Mouse (Mus musculus): Measurements from ENCODE around the gene Fermt3. TPM values are rescaled to one million over a fixed set of nuclear protein-coding genes. Genes with fewer than 3 reads are reported as not detected.

Fermt3 gene
- polyA plus RNA-seq, 1 experiment from 2014 or later, result 1.9 TPM

DNA sequence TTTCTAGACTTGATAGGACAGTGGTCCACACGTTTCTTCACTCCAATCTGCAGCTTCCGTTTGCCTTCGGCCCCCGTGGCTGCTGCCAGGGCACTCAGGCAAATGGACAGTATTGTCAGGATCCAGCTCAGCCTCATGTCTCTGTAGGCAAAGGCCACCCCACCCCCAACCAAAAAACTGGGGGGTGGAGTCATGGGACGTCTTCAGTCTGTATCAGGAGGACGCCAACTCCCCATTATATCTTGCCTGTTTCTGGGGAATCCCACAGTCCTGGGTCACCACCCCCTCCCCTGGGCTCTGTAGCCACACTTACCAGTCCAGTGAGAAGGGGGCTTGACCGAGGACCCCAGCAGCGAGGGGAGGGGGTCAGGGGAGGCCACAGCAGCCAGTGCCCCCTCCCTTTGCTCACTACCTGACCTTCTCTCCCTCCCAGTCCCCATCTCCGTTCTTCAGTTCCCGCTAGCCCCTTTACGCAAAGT lies 40.2 kb downstream of the Fermt3 start:
- 12% methylated on average over 11 of the region's 11 CpGs for WGBS
- Histone ChIP-seq H3K36me3 (ENCODE audit: control insufficient read depth, insufficient read depth, low read length) (peaks cover 21% of the 10 kb centered on the region), H3K4me1 (ENCODE audit: control insufficient read depth, insufficient read depth, low read length) (peaks cover 31% of the 10 kb centered on the region), H3K27me3 (ENCODE audit: control insufficient read depth, insufficient read depth, low read length) (no peaks in the 10 kb centered on the region), H3K4me3 (ENCODE audit: low read depth, low read length) (peak overlapping the region; percentile 47), H3K4me2 (ENCODE audit: low read depth, low read length) (peak overlapping the region; percentile 73), H3K27ac (ENCODE audit: low read depth, low read length) (peak overlapping the region; percentile 89), H3K9ac (replicated peaks; ENCODE audit: low read depth, low read length) (peak overlapping the region; percentile 64), H3K9me3 (ENCODE audit: control insufficient read depth, low read length) (no peaks in the 10 kb centered on the region)
- ATAC-seq (ENCODE audit: low read depth), result no peak

DNA sequence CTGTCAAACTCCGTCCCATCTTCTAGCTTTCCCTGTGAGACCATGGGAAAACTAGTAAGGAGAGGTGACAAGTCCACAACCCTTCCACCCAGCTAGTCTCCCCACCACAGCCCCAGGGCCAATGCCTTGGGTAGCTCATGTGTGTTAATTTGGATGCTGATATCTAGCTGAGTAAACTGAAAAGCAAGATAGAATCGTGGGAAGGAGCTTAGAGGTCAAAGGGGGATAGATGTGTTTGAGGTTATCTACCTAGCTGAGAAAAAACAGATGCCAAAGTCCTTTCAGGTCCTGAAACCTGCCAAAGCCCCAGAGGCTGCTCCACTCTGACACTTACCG lies 40.7 kb downstream of the Fermt3 start:
- no peak overlapping the region for H3K27ac ChIP-seq (ENCODE audit: low read depth, low read length)
- peak overlapping the region; percentile 47 for H3K4me3 ChIP-seq (ENCODE audit: low read depth, low read length)
- 52% methylated on average over 3 of the region's 3 CpGs for WGBS
- ATAC-seq (ENCODE audit: low read depth), result no peak
- peaks cover 33% of the 10 kb centered on the region for H3K4me1 ChIP-seq (ENCODE audit: control insufficient read depth, insufficient read depth, low read length)
- no peaks in the 10 kb centered on the region for H3K27me3 ChIP-seq (ENCODE audit: control insufficient read depth, insufficient read depth, low read length)
- H3K4me2 ChIP-seq (ENCODE audit: low read depth, low read length), result peak overlapping the region; percentile 73
- H3K9ac ChIP-seq (replicated peaks; ENCODE audit: low read depth, low read length), result peak overlapping the region; percentile 64; the same call in 1 of the 2 replicates
- H3K36me3 ChIP-seq (ENCODE audit: control insufficient read depth, insufficient read depth, low read length), result peaks cover 21% of the 10 kb centered on the region
- no peaks in the 10 kb centered on the region for H3K9me3 ChIP-seq (ENCODE audit: control insufficient read depth, low read length)

DNA sequence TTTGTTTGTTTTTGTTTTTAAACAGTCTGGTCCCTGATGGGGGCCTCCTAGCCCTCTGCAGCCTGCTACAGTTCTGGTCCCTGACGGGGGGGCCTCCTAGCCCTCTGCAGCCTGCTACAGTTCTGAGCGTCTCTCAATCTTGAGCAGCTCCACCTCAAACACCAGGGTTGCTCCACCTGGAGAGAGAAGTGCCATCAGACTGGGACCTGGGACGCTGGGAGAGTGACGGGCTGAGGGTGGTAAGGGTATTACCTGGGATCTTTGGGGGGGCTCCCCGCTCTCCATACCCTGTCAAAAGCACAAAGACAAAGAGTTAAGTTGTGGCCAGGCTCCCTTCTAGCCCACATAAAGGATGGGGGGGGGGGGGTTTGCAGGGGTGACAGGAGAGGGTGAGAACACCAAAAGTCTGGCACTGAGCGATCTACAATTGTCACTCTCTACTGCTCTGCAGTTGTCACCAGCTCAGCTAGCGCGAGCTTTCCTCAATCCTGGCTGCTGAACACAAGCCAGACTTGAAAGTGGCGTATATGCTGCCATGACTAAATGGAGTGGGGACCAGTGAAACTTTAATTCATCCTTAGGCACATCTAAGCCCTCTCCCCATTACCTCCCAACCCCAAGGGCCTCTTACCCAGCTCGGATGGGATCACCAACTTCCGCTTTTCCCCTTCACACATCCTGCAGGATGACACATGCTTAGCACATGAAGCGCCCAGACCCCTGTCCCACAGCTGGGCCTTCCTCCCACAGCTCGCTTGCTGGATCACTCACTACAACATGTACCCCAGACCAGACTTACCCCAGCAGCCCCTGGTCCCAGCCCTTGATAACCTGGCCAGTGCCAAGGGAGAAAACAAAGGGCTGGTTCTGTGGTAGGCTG lies 41.3 kb downstream of the Fermt3 start:
- 89% methylated on average over 13 of the region's 13 CpGs for WGBS
- Histone ChIP-seq H3K27ac (ENCODE audit: low read depth, low read length) (no peak overlapping the region), H3K4me1 (ENCODE audit: control insufficient read depth, insufficient read depth, low read length) (peaks cover 33% of the 10 kb centered on the region), H3K36me3 (ENCODE audit: control insufficient read depth, insufficient read depth, low read length) (peaks cover 21% of the 10 kb centered on the region), H3K27me3 (ENCODE audit: control insufficient read depth, insufficient read depth, low read length) (no peaks in the 10 kb centered on the region), H3K9me3 (ENCODE audit: control insufficient read depth, low read length) (no peaks in the 10 kb centered on the region), H3K9ac (replicated peaks; ENCODE audit: low read depth, low read length) (peak overlapping the region; percentile 64; the same call in 1 of the 2 replicates), H3K4me2 (ENCODE audit: low read depth, low read length) (peak overlapping the region; percentile 73), H3K4me3 (ENCODE audit: low read depth, low read length) (peak overlapping the region; percentile 47; the same call in 1 of the 2 replicates)
- ATAC-seq (ENCODE audit: low read depth), result no peak

DNA sequence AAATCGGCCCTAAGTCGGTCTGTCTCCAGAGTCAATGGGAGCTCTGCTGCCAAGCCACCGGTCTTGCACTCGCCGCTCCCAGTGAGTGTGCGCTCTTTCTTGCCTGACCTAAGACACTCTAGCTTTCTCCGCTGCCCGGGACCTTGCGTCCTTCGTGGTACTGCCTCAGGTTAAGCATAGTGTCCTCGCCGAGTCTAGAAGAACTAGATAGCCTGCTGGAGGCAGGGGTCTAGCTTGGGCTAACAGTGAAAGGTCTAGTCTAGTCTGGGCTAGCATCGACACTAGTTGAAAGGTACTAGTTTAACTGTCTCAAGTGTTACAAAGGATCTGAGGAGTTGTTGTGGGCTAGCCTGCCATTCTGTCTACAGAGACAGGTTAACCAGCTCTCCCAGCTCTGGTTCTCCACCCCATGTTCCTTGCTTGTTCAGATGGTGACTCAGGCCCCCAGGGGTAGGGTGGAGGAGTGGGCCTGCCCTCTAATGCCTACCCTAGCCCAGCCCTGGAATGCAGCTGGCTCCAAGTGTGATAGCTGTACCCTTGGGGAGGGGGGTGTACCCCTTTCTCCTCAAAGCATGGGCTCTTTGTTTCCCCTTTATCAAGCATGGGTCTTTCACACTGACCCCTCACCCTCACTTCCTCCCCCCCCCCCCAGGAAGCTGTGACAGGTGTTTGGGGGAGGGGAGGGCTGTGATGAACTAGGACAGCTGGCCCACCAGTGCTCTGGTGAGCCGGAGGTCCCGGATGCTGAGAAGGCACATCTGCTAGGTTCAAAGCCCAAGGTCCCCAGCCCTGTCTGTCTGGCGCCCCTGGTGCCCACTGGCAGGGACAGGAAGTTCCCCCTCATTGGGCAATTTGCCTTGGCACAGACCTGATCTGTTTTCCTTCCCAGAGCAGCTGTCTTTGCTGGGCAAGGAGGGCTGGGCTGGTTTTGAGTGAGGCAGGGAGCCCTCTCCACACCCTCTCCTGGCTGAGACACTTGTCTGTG lies 43.4 kb downstream of the Fermt3 start, which contains the start of gene Plcb3:
Gene Plcb3, minus strand, starts transcription at position 934 of the 985 bp plus-strand sequence.
- H3K36me3 ChIP-seq (ENCODE audit: control insufficient read depth, insufficient read depth, low read length), result peaks cover 14% of the 10 kb centered on the region
- peak within 1 kb of the TSS; percentile 90 for H3K4me2 ChIP-seq (ENCODE audit: low read depth, low read length)
- peaks cover 30% of the 10 kb centered on the region for H3K4me1 ChIP-seq (ENCODE audit: control insufficient read depth, insufficient read depth, low read length)
- no peaks in the 10 kb centered on the region for H3K27me3 ChIP-seq (ENCODE audit: control insufficient read depth, insufficient read depth, low read length)
- peak within 1 kb of the TSS; percentile 81 for H3K9ac ChIP-seq (replicated peaks; ENCODE audit: low read depth, low read length)
- peak within 1 kb of the TSS; percentile 78 for H3K4me3 ChIP-seq (ENCODE audit: low read depth, low read length)
- ATAC-seq (ENCODE audit: low read depth), result no peak
- H3K27ac ChIP-seq (ENCODE audit: low read depth, low read length), result peak within 1 kb of the TSS; percentile 92
- WGBS, result under 1% methylated on average over 16 of the region's 16 CpGs
- no peaks in the 10 kb centered on the region for H3K9me3 ChIP-seq (ENCODE audit: control insufficient read depth, low read length)

DNA sequence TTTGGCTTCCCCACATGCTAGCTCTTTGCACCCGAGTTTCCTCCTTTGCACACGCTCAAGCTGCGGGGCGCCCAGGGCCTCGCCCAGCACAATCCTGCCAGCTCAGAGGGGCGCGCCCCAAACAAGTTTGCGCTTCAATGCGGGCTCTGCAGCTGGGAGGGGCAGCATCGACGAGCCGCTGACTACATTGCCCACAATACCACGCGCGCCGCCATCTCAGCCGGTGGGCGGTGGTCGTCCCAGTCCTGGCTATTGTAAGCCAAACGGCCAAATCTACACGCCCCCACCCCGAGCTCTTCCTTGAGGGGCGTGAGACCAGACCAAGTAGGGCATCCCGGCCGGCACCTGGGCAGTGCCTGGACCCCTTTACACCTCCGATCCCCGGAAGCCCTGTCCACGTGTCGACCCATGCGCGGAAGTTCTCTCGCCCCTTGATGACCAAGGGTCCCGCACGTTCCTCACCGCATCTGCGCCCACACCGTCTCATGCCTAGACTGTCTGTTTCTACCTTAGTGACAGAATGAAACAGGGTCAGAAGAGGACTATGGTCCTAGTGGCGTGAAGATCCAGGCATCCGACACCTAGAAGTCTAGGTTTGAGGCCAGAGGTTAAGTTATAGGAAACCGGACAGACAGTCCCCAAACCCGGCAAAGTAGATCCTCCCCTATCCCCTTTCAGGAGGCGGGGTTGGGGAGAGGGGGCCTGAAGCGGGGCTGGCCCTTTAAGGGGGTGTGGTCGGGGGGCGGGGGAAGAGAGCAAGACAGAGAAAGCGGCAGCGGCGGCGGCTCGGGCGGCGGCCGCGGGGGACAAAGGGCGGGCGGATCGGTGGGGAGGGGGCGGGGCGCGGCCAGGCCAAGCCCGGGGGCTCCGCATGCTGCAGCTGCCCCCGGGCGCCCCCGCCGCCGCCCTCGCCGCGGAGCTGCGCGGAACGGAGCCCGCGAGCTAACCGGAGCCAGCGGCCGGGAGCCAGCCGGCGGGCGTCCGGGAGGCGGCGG lies 44.8 kb downstream of the Fermt3 start, which contains the start of gene Ppp1r14b:
Gene Ppp1r14b, plus strand, starts transcription at position 758 of the 995 bp plus-strand sequence.
- peaks cover 34% of the 10 kb centered on the region for H3K4me1 ChIP-seq (ENCODE audit: control insufficient read depth, insufficient read depth, low read length)
- peak; percentile 60 for ATAC-seq (ENCODE audit: low read depth)
- WGBS, result 2% methylated on average over 65 of the region's 84 CpGs

DNA sequence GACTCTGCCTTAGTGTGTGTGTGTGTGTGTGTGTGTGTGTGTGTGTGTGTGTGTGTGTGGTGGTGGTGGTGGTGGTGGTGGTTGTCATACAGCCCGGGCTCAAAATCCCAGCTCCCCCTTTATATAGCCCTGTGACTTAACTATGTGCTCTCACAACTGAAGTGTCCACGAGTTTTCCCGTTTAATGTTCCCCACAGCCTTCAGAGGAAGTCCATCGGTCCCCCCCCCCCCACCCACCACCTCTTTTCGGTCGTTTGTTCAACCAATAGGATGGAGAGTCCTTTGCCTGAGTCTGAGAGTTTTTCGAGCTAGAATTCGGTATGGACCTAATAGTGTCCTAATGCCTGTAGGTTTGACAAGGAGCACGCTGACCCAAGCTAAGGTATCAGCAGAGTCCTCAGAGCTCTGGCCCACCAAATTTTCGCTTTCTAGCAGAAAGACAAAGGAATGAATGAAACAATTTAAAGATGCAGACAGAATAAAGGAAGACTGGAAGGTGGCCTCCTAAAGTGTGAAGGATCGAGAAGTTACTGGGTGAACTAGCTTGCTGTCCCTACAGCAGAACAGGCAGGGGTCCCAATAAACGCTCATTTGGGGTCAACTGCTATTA lies 45.6 kb downstream of the Fermt3 start:
- Histone ChIP-seq H3K9me3 (ENCODE audit: control insufficient read depth, low read length) (no peaks in the 10 kb centered on the region), H3K4me3 (ENCODE audit: low read depth, low read length) (peak overlapping the region; percentile 78), H3K9ac (replicated peaks; ENCODE audit: low read depth, low read length) (peak overlapping the region; percentile 81; the same call in 1 of the 2 replicates), H3K27me3 (ENCODE audit: control insufficient read depth, insufficient read depth, low read length) (no peaks in the 10 kb centered on the region; the same call in 1 of the 2 replicates), H3K36me3 (ENCODE audit: control insufficient read depth, insufficient read depth, low read length) (peaks cover 14% of the 10 kb centered on the region), H3K4me2 (ENCODE audit: low read depth, low read length) (peak overlapping the region; percentile 57), H3K4me1 (ENCODE audit: control insufficient read depth, insufficient read depth, low read length) (peaks cover 26% of the 10 kb centered on the region), H3K27ac (ENCODE audit: low read depth, low read length) (peak overlapping the region; percentile 92; the same call in 1 of the 2 replicates)
- ATAC-seq (ENCODE audit: low read depth), result no peak
- WGBS, result 33% methylated on average over 12 of the region's 12 CpGs

More for the DNA sequence above, 44.8 kb downstream of the Fermt3 start, which contains the start of gene Ppp1r14b:
- peak within 1 kb of the TSS; percentile 78 for H3K4me3 ChIP-seq (ENCODE audit: low read depth, low read length)
- no peaks in the 10 kb centered on the region for H3K27me3 ChIP-seq (ENCODE audit: control insufficient read depth, insufficient read depth, low read length)
- H3K9me3 ChIP-seq (ENCODE audit: control insufficient read depth, low read length), result no peaks in the 10 kb centered on the region
- H3K9ac ChIP-seq (replicated peaks; ENCODE audit: low read depth, low read length), result peak within 1 kb of the TSS; percentile 81
- peak within 1 kb of the TSS; percentile 90 for H3K4me2 ChIP-seq (ENCODE audit: low read depth, low read length)
- H3K36me3 ChIP-seq (ENCODE audit: control insufficient read depth, insufficient read depth, low read length), result peaks cover 14% of the 10 kb centered on the region
- H3K27ac ChIP-seq (ENCODE audit: low read depth, low read length), result peak within 1 kb of the TSS; percentile 92

DNA sequence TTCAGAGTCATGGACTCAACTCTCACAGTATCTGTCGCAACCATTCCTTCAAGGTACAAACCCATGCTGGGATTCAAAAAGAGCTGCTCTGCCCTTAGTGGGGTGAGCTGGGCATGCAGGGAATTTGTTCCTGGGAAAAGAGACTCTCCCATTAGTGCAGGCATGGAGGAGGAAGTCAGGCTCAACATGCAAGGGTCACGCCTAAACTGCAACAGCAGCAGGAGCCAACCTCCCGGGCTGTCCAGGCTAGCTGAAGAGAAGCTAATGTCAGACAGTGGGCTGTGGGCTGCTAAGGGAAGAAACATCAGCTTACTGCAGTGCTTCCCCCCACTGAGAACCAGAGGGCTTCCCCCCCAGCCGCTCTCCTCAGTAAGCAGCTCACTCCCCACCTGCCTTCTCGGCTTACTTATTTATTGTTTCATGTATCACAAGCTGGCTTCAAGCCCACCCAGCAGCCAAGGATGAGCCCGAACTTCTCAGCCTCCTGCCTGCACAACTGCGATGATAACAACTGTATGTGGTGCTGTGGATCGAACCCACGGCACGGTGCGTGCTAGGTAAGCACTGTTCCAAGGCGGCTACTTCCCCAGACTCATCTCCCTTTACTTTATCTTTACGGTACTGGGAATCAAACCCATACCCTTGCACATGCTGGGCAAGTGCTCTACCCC lies 46.9 kb downstream of the Fermt3 start:
- Histone ChIP-seq H3K4me3 (ENCODE audit: low read depth, low read length) (no peak overlapping the region), H3K27me3 (ENCODE audit: control insufficient read depth, insufficient read depth, low read length) (no peaks in the 10 kb centered on the region; the same call in 1 of the 2 replicates), H3K36me3 (ENCODE audit: control insufficient read depth, insufficient read depth, low read length) (peaks cover 2% of the 10 kb centered on the region), H3K9ac (replicated peaks; ENCODE audit: low read depth, low read length) (no peak overlapping the region), H3K27ac (ENCODE audit: low read depth, low read length) (no peak overlapping the region), H3K4me2 (ENCODE audit: low read depth, low read length) (no peak overlapping the region), H3K9me3 (ENCODE audit: control insufficient read depth, low read length) (no peaks in the 10 kb centered on the region), H3K4me1 (ENCODE audit: control insufficient read depth, insufficient read depth, low read length) (peaks cover 18% of the 10 kb centered on the region)
- 78% methylated on average over 13 of the region's 13 CpGs for WGBS
- ATAC-seq (ENCODE audit: low read depth), result no peak
